Mouse (Mus musculus) thymus, adult 2 months (tissue): ENCODE measurements around the gene Gtf2ird1.

Experiments
- CTCF ChIP-seq: fragments of 200-500 bp; IDR thresholded peaks from 2 replicates; pipeline ENCODE4 v1.5.1; 2012; ENCODE audit warnings: mild to moderate bottlenecking, control low read depth, low read length, moderate library complexity, borderline replicate concordance; ENCODE audit not compliant: control insufficient read depth, poor library complexity, insufficient read depth; ENCODE audit errors: extremely low read depth
- POLR2A ChIP-seq: fragments of 200-500 bp; IDR thresholded peaks from 2 replicates; pipeline ENCODE4 v1.6.1; 2012; ENCODE audit warnings: mild to moderate bottlenecking, low read length, control low read depth, moderate library complexity; ENCODE audit not compliant: control insufficient read depth, poor library complexity, insufficient read depth; ENCODE audit errors: extremely low read depth

GRCm38 (mm10) chr5:134453577-134453976, 2.9 kb downstream of the Gtf2ird1 start:
- no peak for TF ChIP-seq POLR2A
- no peak for TF ChIP-seq CTCF
